Mouse (Mus musculus) midbrain, embryonic 11.5 days (tissue): ENCODE measurements around the gene Slc43a1. TPM values are rescaled to one million over a fixed set of nuclear protein-coding genes. Genes with fewer than 3 reads are reported as not detected.

Source experiments
- ATAC-seq: fragments of 200-750 bp; cut with Nextera tagmentation; 2 replicates; pipeline ENCODE4 v1.8.0; 2017; ENCODE audit warnings: moderate TSS enrichment, moderate library complexity; ENCODE audit not compliant: low FRiP score
- DNase-seq: peaks from one replicate; pipeline ENCODE4 v3.0.0; 2015; ENCODE audit warnings: low spot score; ENCODE audit errors: missing footprints
- H3K27ac ChIP-seq: fragments of 300-500 bp; sonication (generic); 2 replicates; pipeline ENCODE4 v1.5.1; 2014; ENCODE audit warnings: low read depth, low read length
- H3K27me3 ChIP-seq: fragments of 300-500 bp; sonication (generic); 2 replicates; pipeline ENCODE4 v1.6.1; 2014; ENCODE audit warnings: mild to moderate bottlenecking, low read length, moderate library complexity, mixed read lengths; ENCODE audit not compliant: control insufficient read depth, insufficient read depth
- H3K36me3 ChIP-seq: fragments of 300-500 bp; sonication (generic); 2 replicates; pipeline ENCODE4 v1.6.1; 2014; ENCODE audit warnings: mild to moderate bottlenecking, low read length, moderate library complexity, mixed read lengths; ENCODE audit not compliant: control insufficient read depth, insufficient read depth
- H3K4me1 ChIP-seq: fragments of 300-500 bp; sonication (generic); 2 replicates; pipeline ENCODE4 v1.6.1; 2014; ENCODE audit warnings: low read length; ENCODE audit not compliant: control insufficient read depth, insufficient read depth
- H3K4me2 ChIP-seq: fragments of 300-500 bp; sonication (generic); 2 replicates; pipeline ENCODE4 v1.6.1; 2014; ENCODE audit warnings: mild to moderate bottlenecking, moderate library complexity
- H3K4me3 ChIP-seq: fragments of 300-500 bp; sonication (generic); 2 replicates; pipeline ENCODE4 v1.5.1; 2014; ENCODE audit warnings: low read depth, low read length
- H3K9ac ChIP-seq: fragments of 300-500 bp; sonication (generic); 2 replicates; pipeline ENCODE4 v1.6.1; 2014; ENCODE audit warnings: low read length
- H3K9me3 ChIP-seq: fragments of 300-500 bp; sonication (generic); 2 replicates; pipeline ENCODE4 v1.6.1; 2016; ENCODE audit warnings: low read length; ENCODE audit not compliant: control insufficient read depth
- WGBS: fragments of 180-500 bp; shearing (Covaris S2); extraction: QIAGEN DNeasy Blood & Tissue Kit; methylation state at CpG from one replicate; pipeline ENCODE4 v1.1.7; 2014; 5-methylcytosine and 5-hydroxymethylcytosine counted together
- polyA plus RNA-seq: library from polyadenylated mRNA; unstranded; fragments of >200 nt; fragmentation: Nextera tagmentation; extraction: Ambion mirVana; gene quantifications from 2 replicates; pipeline ENCODE4 v1.2.1, GENCODE M21; 2014

Gene Slc43a1
- polyA plus RNA-seq, 1 experiment from 2014 or later = 18.6 TPM

DNA sequence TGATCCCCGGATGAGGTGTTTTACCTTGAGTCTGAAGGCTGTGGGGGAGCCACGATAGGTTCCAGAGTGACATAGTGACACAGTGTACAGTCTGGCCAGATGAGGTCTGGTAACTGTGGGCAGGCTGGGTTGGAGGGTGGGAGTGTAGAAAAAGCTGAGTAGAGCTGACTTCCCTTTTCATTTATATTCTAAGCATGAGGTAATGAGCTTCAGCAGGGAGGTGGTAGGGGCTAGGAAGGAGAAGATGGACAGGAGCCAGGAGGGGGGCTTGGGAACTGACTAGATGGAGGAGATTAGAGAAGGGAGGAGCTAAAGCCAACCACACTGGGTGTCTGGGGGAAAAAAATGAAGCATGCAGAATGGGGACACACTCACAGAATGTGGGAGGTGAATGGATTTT, 30.3 kb downstream of the Slc43a1 start:
- DNase-seq (no peak), ATAC-seq (no peak)
- Histone ChIP-seq H3K4me3 (no peak overlapping the region), H3K27ac (no peak overlapping the region), H3K36me3 (no peaks in the 10 kb centered on the region), H3K4me1 (peaks cover 16% of the 10 kb centered on the region), H3K9ac (no peak overlapping the region), H3K9me3 (no peaks in the 10 kb centered on the region), H3K27me3 (peaks cover 52% of the 10 kb centered on the region), H3K4me2 (no peak overlapping the region)
- 79% methylated on average over 2 of the region's 2 CpGs for WGBS

GRCm38 (mm10) chr2:84870623-84871160, 32.0 kb downstream of the Slc43a1 start:
- no peak for DNase-seq
- Histone ChIP-seq H3K9me3 (no peaks in the 10 kb centered on the region), H3K4me3 (no peak overlapping the region), H3K36me3 (no peaks in the 10 kb centered on the region), H3K27me3 (peaks cover 57% of the 10 kb centered on the region), H3K4me2 (no peak overlapping the region), H3K9ac (no peak overlapping the region), H3K4me1 (peaks cover 15% of the 10 kb centered on the region), H3K27ac (no peak overlapping the region)
- ATAC-seq = no peak
- 70% methylated on average over 4 of the region's 4 CpGs for whole genome bisulfite sequencing

DNA sequence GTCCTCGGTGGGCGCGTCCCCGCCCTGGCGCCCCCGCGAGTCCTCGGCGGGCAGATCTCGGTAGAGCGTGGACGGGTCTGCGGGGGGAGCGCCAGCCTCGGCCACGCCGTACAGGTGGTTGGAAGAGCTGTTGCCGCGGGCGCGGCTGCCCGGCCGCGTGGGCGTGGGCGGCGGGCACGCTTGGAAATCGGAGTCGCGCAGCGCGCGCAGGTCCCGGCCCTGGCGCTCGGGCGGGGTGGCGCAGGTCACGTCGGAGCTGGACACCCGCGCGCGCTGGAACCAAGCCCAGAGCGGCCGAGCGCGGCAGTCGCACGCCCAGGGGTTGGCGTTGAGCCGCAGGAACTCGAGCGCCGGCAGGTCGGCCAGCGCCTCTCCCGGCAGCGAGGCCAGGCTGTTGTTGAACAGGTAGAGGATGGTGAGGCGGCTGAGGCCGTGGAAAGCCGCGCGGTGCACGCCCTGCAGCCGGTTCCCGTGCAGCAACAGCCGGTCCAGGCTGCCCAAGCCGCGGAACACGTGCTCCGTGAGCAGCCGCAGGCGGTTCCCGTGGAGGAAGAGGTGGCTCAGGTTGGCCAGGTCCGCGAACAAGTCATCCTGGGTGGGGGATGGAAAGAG, 33.6 kb downstream of the Slc43a1 start:
- H3K4me1 ChIP-seq = peaks cover 7% of the 10 kb centered on the region
- H3K4me3 ChIP-seq = peak overlapping the region; percentile 38
- H3K36me3 ChIP-seq = no peaks in the 10 kb centered on the region
- under 1% methylated on average over 76 of the region's 78 CpGs for whole genome bisulfite sequencing
- ATAC-seq = peak; percentile 33
- H3K27me3 ChIP-seq = peaks cover 48% of the 10 kb centered on the region
- H3K9ac ChIP-seq = 0 out of 2 replicates have a peak overlapping the region, but pooled peaks have one; percentile 22
- no peak overlapping the region for H3K27ac ChIP-seq
- DNase-seq = peak; percentile 89
- H3K9me3 ChIP-seq = no peaks in the 10 kb centered on the region
- peak overlapping the region; percentile 59 for H3K4me2 ChIP-seq

DNA sequence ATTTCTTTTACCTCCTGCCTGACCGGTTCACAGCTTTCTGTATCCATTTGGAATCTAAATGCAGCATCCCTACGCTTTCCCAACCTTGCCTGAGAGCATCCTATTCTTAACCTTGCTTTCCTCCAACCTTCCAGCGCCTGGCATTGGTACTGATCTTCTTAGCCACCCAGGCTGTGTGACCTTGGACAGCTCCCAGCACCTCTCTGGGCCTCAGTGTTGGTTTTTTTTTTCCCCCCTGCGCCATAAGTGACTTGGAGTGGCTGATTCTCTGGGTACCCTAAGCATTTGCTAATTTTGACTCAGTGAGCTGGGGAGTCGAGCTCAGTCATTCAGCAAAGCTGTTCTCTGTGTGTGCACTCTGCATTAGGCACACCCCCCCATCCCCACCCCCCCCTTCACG, 37.2 kb downstream of the Slc43a1 start:
- Histone ChIP-seq H3K4me2 (no peak overlapping the region), H3K9me3 (no peaks in the 10 kb centered on the region), H3K9ac (no peak overlapping the region), H3K27ac (no peak overlapping the region), H3K4me3 (no peak overlapping the region), H3K4me1 (peaks cover 7% of the 10 kb centered on the region), H3K36me3 (no peaks in the 10 kb centered on the region), H3K27me3 (peaks cover 36% of the 10 kb centered on the region)
- DNase-seq (no peak), ATAC-seq (no peak)
- WGBS = 49% methylated on average over 6 of the region's 6 CpGs

DNA sequence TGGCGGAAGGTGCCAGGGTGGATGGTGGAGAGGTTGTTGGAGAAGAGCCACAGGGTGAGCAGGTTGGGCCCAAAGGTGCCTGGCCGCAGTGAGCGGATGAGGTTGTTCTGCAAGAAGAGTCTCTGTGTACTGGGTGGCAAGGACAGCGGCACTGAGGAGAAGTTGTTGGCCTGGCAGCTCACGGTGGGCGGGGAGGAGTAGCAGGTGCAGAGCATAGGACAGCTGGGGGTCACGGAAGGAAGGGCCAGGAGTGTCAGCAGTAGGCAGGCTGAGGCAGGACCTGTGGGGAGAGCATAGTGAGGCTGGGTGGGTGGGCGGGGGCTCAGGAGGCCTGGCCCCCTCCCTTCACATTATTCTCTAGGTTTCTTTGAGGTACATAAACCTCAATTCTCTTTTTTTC, 41.9 kb downstream of the Slc43a1 start:
- H3K9me3 ChIP-seq = no peaks in the 10 kb centered on the region
- H3K4me1 ChIP-seq = peaks cover 11% of the 10 kb centered on the region
- DNase-seq (no peak), ATAC-seq (no peak)
- H3K27ac ChIP-seq = no peak overlapping the region
- 85% methylated on average over 8 of the region's 8 CpGs for WGBS
- H3K9ac ChIP-seq = no peak overlapping the region
- no peak overlapping the region for H3K4me2 ChIP-seq
- H3K4me3 ChIP-seq = no peak overlapping the region
- H3K36me3 ChIP-seq = no peaks in the 10 kb centered on the region
- H3K27me3 ChIP-seq = peaks cover 31% of the 10 kb centered on the region

GRCm38 (mm10) chr2:84882606-84883005, 44.0 kb downstream of the Slc43a1 start:
- H3K9ac ChIP-seq = no peak overlapping the region
- no peaks in the 10 kb centered on the region for H3K9me3 ChIP-seq
- 9% methylated on average over 23 of the region's 23 CpGs for WGBS
- no peaks in the 10 kb centered on the region for H3K36me3 ChIP-seq
- no peak overlapping the region for H3K4me3 ChIP-seq
- H3K4me2 ChIP-seq = peak overlapping the region; percentile 16; the same call in 1 of the 2 replicates
- peak; percentile 87 for DNase-seq
- H3K4me1 ChIP-seq = peaks cover 18% of the 10 kb centered on the region
- ATAC-seq = no peak
- peaks cover 51% of the 10 kb centered on the region for H3K27me3 ChIP-seq
- H3K27ac ChIP-seq = no peak overlapping the region

DNA sequence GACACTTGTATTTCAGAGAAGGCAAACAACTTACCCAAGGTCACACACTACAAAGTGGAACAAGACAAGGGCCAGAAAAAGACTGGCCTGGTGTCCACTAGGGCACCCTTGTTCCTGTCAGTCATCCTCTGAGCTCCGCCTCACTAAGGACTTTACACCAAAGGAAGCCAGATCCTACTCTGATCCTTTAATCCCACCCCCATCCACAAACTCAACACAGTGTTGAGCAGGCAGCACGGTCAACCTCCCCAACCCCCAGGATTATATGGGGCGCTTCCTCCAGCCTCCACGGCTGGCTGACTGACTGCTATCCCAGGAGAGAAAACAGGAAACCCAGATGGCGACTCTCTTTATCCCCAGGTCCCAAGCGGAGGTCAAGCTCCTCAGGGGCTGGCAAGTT, 44.4 kb downstream of the Slc43a1 start:
- 0% methylated on average over 6 of the region's 6 CpGs for WGBS
- peaks cover 56% of the 10 kb centered on the region for H3K27me3 ChIP-seq
- peak overlapping the region; percentile 16 for H3K4me2 ChIP-seq
- DNase-seq (peak; percentile 89), ATAC-seq (no peak)
- H3K4me1 ChIP-seq = peaks cover 23% of the 10 kb centered on the region
- no peaks in the 10 kb centered on the region for H3K9me3 ChIP-seq
- peak overlapping the region; percentile 15; the same call in 1 of the 2 replicates for H3K4me3 ChIP-seq
- no peak overlapping the region for H3K27ac ChIP-seq
- no peak overlapping the region for H3K9ac ChIP-seq
- no peaks in the 10 kb centered on the region for H3K36me3 ChIP-seq

GRCm38 (mm10) chr2:84883530-84883929, 44.9 kb downstream of the Slc43a1 start:
- peak overlapping the region; percentile 15; the same call in 1 of the 2 replicates for H3K4me3 ChIP-seq
- H3K4me1 ChIP-seq = peaks cover 25% of the 10 kb centered on the region
- peak overlapping the region; percentile 16 for H3K4me2 ChIP-seq
- H3K27ac ChIP-seq = no peak overlapping the region
- DNase-seq (peak; percentile 93), ATAC-seq (no peak)
- H3K9ac ChIP-seq = no peak overlapping the region
- WGBS = 0% methylated on average over 10 of the region's 11 CpGs
- no peaks in the 10 kb centered on the region for H3K9me3 ChIP-seq
- no peaks in the 10 kb centered on the region for H3K36me3 ChIP-seq
- peaks cover 60% of the 10 kb centered on the region for H3K27me3 ChIP-seq

DNA sequence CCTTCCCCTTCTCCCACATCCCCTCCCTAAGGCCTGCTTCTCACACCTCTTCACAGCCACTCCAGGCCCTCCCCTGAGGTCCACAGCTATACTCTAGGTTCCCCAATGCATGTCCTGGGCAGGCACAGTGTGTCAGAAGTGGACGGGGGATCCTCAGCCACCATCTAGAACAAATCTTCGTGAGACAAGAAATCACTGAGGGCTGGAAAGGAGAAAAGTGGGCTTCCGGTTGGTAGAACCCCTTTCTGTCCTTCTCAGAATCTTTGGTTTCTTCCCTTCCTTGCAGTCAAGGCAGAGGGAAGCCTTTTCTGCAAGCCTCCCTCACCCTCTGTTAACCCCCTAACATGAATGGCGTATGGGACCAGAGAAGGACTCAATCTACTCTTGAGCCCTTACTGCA, 45.3 kb downstream of the Slc43a1 start:
- ATAC-seq (no peak), DNase-seq (peak; percentile 91)
- Histone ChIP-seq H3K4me3 (no peak overlapping the region), H3K4me2 (no peak overlapping the region), H3K4me1 (peaks cover 27% of the 10 kb centered on the region), H3K36me3 (no peaks in the 10 kb centered on the region), H3K27ac (no peak overlapping the region), H3K27me3 (peaks cover 64% of the 10 kb centered on the region), H3K9ac (no peak overlapping the region), H3K9me3 (no peaks in the 10 kb centered on the region)
- WGBS = 63% methylated on average over 4 of the region's 4 CpGs
